Mouse (Mus musculus): ENCODE measurements around the gene Fam189a1. TPM values are rescaled to one million over a fixed set of nuclear protein-coding genes. Genes with fewer than 3 reads are reported as not detected.
A peak's percentile ranks its signal among the peaks of the same experiment; 100 is the strongest.

The Fam189a1 gene
- polyA plus RNA-seq, 1 experiment from 2014 or later = 0.46 TPM

GRCm38 (mm10) chr7:64995946-64996444 is 160.4 kb downstream of the Fam189a1 start:
- DNase-seq = no peak
- Histone ChIP-seq H3K9me3 (ENCODE audit: low read depth, low read length) (no peaks in the 10 kb centered on the region), H3K27me3 (ENCODE audit: insufficient read depth, low read length) (no peaks in the 10 kb centered on the region), H3K4me2 (no peak overlapping the region), H3K36me3 (ENCODE audit: insufficient read depth) (no peaks in the 10 kb centered on the region), H3K4me3 (ENCODE audit: low read depth, low read length) (no peak overlapping the region), H3K27ac (ENCODE audit: low read depth) (no peak overlapping the region), H3K9ac (no peak overlapping the region), H3K4me1 (ENCODE audit: insufficient read depth) (no peaks in the 10 kb centered on the region)
- TF ChIP-seq CTCF (IDR thresholded peaks at IDR 0.05; ENCODE audit: low read depth) = no peak
- ATAC-seq (ENCODE audit: insufficient read depth) = no peak
- WGBS = 43% methylated on average over 8 of the region's 8 CpGs

DNA sequence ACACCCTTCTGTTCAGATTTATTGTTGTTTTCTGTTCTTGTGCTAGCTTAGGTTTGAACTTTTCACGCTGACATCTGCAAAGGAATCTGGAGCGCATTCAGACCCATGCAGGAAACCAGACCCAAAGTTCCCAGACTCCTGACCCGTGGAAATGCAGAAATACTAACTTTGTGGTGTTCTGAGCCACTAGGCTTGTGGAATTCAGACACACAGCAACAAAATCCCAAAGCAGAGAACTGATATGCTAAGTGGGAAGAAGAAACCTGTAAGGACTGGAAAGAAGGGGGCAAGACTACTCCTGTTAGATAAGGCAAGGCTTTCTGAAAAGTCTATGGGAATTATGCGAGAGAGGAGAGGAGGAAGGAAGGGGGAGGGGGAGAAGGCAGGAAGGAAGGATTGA is 167.0 kb downstream of the Fam189a1 start:
- Histone ChIP-seq H3K4me3 (ENCODE audit: low read depth, low read length) (no peak overlapping the region), H3K4me1 (ENCODE audit: insufficient read depth) (no peaks in the 10 kb centered on the region), H3K36me3 (ENCODE audit: insufficient read depth) (no peaks in the 10 kb centered on the region), H3K9ac (no peak overlapping the region), H3K4me2 (no peak overlapping the region), H3K27ac (ENCODE audit: low read depth) (no peak overlapping the region), H3K27me3 (ENCODE audit: insufficient read depth, low read length) (no peaks in the 10 kb centered on the region), H3K9me3 (ENCODE audit: low read depth, low read length) (no peaks in the 10 kb centered on the region)
- ATAC-seq (ENCODE audit: insufficient read depth) (no peak), DNase-seq (no peak)
- WGBS = 74% methylated on average over 4 of the region's 4 CpGs
- no peak for TF ChIP-seq CTCF (IDR thresholded peaks at IDR 0.05; ENCODE audit: low read depth)

- WGBS = 89% methylated on average over 2 of the region's 2 CpGs
- Histone ChIP-seq H3K4me1 (ENCODE audit: insufficient read depth) (no peaks in the 10 kb centered on the region), H3K4me3 (ENCODE audit: low read depth, low read length) (no peak overlapping the region), H3K36me3 (ENCODE audit: insufficient read depth) (no peaks in the 10 kb centered on the region), H3K27me3 (ENCODE audit: insufficient read depth, low read length) (no peaks in the 10 kb centered on the region), H3K27ac (ENCODE audit: low read depth) (no peak overlapping the region), H3K9me3 (ENCODE audit: low read depth, low read length) (no peaks in the 10 kb centered on the region), H3K9ac (no peak overlapping the region), H3K4me2 (no peak overlapping the region)
- no peak for TF ChIP-seq CTCF (IDR thresholded peaks at IDR 0.05; ENCODE audit: low read depth)
- DNase-seq (no peak), ATAC-seq (ENCODE audit: insufficient read depth) (no peak)
Measured at GRCm38 (mm10) chr7:64988015-64988414, 168.4 kb downstream of the Fam189a1 start.

GRCm38 (mm10) chr7:64984468-64985120 is 171.8 kb downstream of the Fam189a1 start:
- Histone ChIP-seq H3K27me3 (ENCODE audit: insufficient read depth, low read length) (no peaks in the 10 kb centered on the region), H3K4me2 (no peak overlapping the region), H3K9ac (no peak overlapping the region), H3K9me3 (ENCODE audit: low read depth, low read length) (no peaks in the 10 kb centered on the region), H3K36me3 (ENCODE audit: insufficient read depth) (no peaks in the 10 kb centered on the region), H3K4me1 (ENCODE audit: insufficient read depth) (no peaks in the 10 kb centered on the region), H3K27ac (ENCODE audit: low read depth) (no peak overlapping the region), H3K4me3 (ENCODE audit: low read depth, low read length) (no peak overlapping the region)
- ATAC-seq (ENCODE audit: insufficient read depth) (no peak), DNase-seq (no peak)
- no peak for TF ChIP-seq CTCF (IDR thresholded peaks at IDR 0.05; ENCODE audit: low read depth)
- 86% methylated on average over 22 of the region's 22 CpGs for WGBS

DNA sequence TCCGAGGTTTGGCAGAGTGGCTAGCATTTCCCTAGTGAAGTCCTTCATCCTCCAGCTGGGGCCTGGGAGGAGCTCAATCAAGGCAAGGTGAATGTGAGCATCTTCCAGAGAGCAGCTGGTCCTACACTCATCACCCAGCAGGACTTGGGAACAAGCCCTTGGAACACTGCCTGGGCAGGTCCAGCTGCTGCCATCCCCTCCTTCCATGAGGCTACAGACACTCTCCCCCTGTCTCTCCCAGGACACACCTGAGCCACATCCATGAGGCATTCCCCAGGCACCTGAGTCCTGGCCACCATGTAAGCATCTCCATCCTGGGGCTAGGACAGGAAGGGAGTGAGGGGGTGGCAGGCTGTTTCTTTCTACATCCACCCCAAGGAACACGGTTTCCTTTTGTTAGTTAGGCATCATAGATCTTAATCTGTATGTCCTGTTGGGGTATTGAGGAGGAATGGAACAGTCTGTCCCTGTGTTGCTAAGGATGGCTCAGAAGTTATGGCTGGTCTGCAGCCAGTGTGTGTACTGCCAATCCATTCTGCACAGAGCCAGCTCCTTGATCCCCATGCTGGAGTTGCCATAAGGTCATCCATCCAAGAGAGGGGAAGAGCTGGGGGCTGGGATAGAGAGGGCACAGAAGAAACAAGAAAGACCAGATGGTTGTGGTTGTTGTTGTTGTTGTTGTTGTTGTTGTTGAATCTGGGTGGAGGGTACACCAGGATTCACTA is 174.7 kb downstream of the Fam189a1 start:
- H3K4me2 ChIP-seq = no peak overlapping the region
- no peaks in the 10 kb centered on the region for H3K4me1 ChIP-seq (ENCODE audit: insufficient read depth)
- no peak for TF ChIP-seq CTCF (IDR thresholded peaks at IDR 0.05; ENCODE audit: low read depth)
- H3K4me3 ChIP-seq (ENCODE audit: low read depth, low read length) = no peak overlapping the region
- no peaks in the 10 kb centered on the region for H3K27me3 ChIP-seq (ENCODE audit: insufficient read depth, low read length)
- no peak for DNase-seq
- ATAC-seq (ENCODE audit: insufficient read depth) = no peak
- no peaks in the 10 kb centered on the region for H3K36me3 ChIP-seq (ENCODE audit: insufficient read depth)
- no peak overlapping the region for H3K27ac ChIP-seq (ENCODE audit: low read depth)
- 56% methylated on average over 2 of the region's 2 CpGs for WGBS
- no peak overlapping the region for H3K9ac ChIP-seq
- H3K9me3 ChIP-seq (ENCODE audit: low read depth, low read length) = no peaks in the 10 kb centered on the region

DNA sequence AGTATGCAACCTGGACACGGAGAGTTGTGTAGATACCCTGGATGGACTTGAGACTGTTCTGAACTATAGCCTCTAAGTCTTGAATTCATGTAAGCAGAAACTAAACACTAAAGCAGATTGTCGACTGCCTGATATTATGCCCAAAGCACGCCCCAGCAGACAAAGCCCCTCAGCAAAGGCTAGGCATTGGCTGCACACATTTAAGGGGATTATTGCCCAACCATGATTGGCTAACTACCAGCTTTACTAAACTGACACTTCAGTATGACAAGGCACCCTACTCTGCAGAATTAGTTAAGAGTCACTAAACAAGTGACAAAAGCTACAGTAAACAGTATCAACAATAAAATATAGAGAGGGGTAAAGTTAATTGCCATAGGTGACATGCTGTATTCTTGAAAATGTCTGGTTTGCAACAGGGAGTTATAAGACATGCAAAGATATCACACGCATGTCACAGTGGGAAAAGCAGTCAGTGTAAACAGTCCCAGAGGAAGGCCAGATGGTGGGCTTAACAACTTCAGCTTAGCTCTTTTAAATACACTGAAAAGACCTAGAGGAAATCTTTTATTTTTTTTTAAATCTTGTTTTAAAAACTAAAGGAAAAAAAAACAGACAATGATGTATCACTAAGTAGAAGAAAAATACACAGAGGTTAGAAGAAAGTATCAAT is 182.6 kb downstream of the Fam189a1 start:
- no peak overlapping the region for H3K27ac ChIP-seq (ENCODE audit: low read depth)
- 51% methylated on average over 4 of the region's 4 CpGs for WGBS

GRCm38 (mm10) chr7:64962128-64962527 is 194.2 kb downstream of the Fam189a1 start:
- H3K4me3 ChIP-seq (ENCODE audit: low read depth, low read length) = no peak overlapping the region
- 70% methylated on average over 3 of the region's 3 CpGs for WGBS
- no peak overlapping the region for H3K9ac ChIP-seq
- DNase-seq = no peak
- no peaks in the 10 kb centered on the region for H3K27me3 ChIP-seq (ENCODE audit: insufficient read depth, low read length)
- no peak for ATAC-seq (ENCODE audit: insufficient read depth)
- H3K9me3 ChIP-seq (ENCODE audit: low read depth, low read length) = no peaks in the 10 kb centered on the region
- H3K36me3 ChIP-seq (ENCODE audit: insufficient read depth) = no peaks in the 10 kb centered on the region
- H3K4me1 ChIP-seq (ENCODE audit: insufficient read depth) = no peaks in the 10 kb centered on the region
- no peak overlapping the region for H3K27ac ChIP-seq (ENCODE audit: low read depth)
- H3K4me2 ChIP-seq = no peak overlapping the region
- TF ChIP-seq CTCF (IDR thresholded peaks at IDR 0.05; ENCODE audit: low read depth) = no peak

More for the DNA sequence above, 182.6 kb downstream of the Fam189a1 start:
- DNase-seq (peak; percentile 41), ATAC-seq (ENCODE audit: insufficient read depth) (no peak; the same call in 1 of the 2 replicates)
- no peak overlapping the region for H3K4me2 ChIP-seq
- TF ChIP-seq CTCF (IDR thresholded peaks at IDR 0.05; ENCODE audit: low read depth) = no peak
- H3K9me3 ChIP-seq (ENCODE audit: low read depth, low read length) = no peaks in the 10 kb centered on the region
- H3K4me3 ChIP-seq (ENCODE audit: low read depth, low read length) = no peak overlapping the region
- H3K36me3 ChIP-seq (ENCODE audit: insufficient read depth) = no peaks in the 10 kb centered on the region
- H3K4me1 ChIP-seq (ENCODE audit: insufficient read depth) = no peaks in the 10 kb centered on the region
- H3K9ac ChIP-seq = no peak overlapping the region
- no peaks in the 10 kb centered on the region for H3K27me3 ChIP-seq (ENCODE audit: insufficient read depth, low read length)

All from lung, embryonic 14.5 days (tissue).